Mouse (Mus musculus): ENCODE results near the gene Gtf2f2. TPM values are rescaled to one million over a fixed set of nuclear protein-coding genes. Genes with fewer than 3 reads are reported as not detected.

Gtf2f2 gene
- polyA plus RNA-seq, 1 experiment from 2014 or later = 23.3 TPM

Other genes with a start within 250 kb of the Gtf2f2 start
- 5.6 and 5.8 TPM in 2 replicates for gene Slc25a30, start 223.8 kb downstream of the Gtf2f2 start, polyA plus RNA-seq (2015; fragmentation: Nextera tagmentation; extraction: Ambion mirVana)
- gene Tpt1, start 165.8 kb downstream of the Gtf2f2 start, polyA plus RNA-seq (2015; fragmentation: Nextera tagmentation; extraction: Ambion mirVana) = 751 and 926 TPM in 2 replicates
- gene Kctd4, start 55.9 kb downstream of the Gtf2f2 start, polyA plus RNA-seq (2015; fragmentation: Nextera tagmentation; extraction: Ambion mirVana) = 0.15 and 0.30 TPM in 2 replicates
- gene Gpalpp1, start 99.9 kb upstream of the Gtf2f2 start, polyA plus RNA-seq (2015; fragmentation: Nextera tagmentation; extraction: Ambion mirVana) = 7.9 and 9.7 TPM in 2 replicates
- gene Nufip1, start 100.0 kb upstream of the Gtf2f2 start, polyA plus RNA-seq (2015; fragmentation: Nextera tagmentation; extraction: Ambion mirVana) = 8.1 and 8.6 TPM in 2 replicates

All from heart, embryonic 15.5 days (tissue).